Mouse (Mus musculus) heart, embryonic 14.5 days (tissue): ENCODE data around the gene Plekho1. TPM values are rescaled to one million over a fixed set of nuclear protein-coding genes. Genes with fewer than 3 reads are reported as not detected.
"Not testable (repeated sequence)": the region's sequence is repeated elsewhere in the genome, so short reads cannot be mapped to it uniquely, and the experiment has no call there.

Source experiments
- ATAC-seq: fragments of 200-750 bp; cut with Nextera tagmentation; 2 replicates; pipeline ENCODE4 v1.8.0; 2017; ENCODE audit warnings: low read depth, moderate TSS enrichment; ENCODE audit not compliant: insufficient number of reproducible peaks, insufficient read depth, low FRiP score
- H3K27ac ChIP-seq, 2 experiments: fragments of 200-500 bp in 1 of 2; fragments of 300-500 bp in 1 of 2; sonication (generic) in 1 of 2; replicated peaks in 1 of 2; 2 replicates each; pipeline ENCODE4 v1.5.1; 2012 to 2014; ENCODE audit warnings: low read depth in 2 of 2, low read length in 2 of 2, control low read depth in 1 of 2, mild to moderate bottlenecking in 1 of 2, mixed read lengths in 1 of 2; ENCODE audit not compliant: control insufficient read depth in 1 of 2, insufficient read depth in 1 of 2
- H3K27me3 ChIP-seq: fragments of 300-500 bp; sonication (generic); 2 replicates; pipeline ENCODE4 v1.6.1; 2014; ENCODE audit warnings: mild to moderate bottlenecking, low read length, control low read depth; ENCODE audit not compliant: control insufficient read depth, insufficient read depth
- H3K36me3 ChIP-seq: fragments of 300-500 bp; sonication (generic); 2 replicates; pipeline ENCODE4 v1.6.1; 2014; ENCODE audit warnings: mild to moderate bottlenecking, control low read depth, low read length, mixed read lengths; ENCODE audit not compliant: control insufficient read depth, insufficient read depth
- H3K4me1 ChIP-seq, 2 experiments: fragments of 200-500 bp in 1 of 2; fragments of 300-500 bp in 1 of 2; sonication (generic) in 1 of 2; 2 replicates each; pipeline ENCODE4 v1.6.1; 2012 to 2014; ENCODE audit warnings: low read length in 2 of 2, control low read depth in 1 of 2, mixed read lengths in 1 of 2; ENCODE audit not compliant: control insufficient read depth in 2 of 2, insufficient read depth in 2 of 2
- H3K4me2 ChIP-seq: fragments of 300-500 bp; sonication (generic); 2 replicates; pipeline ENCODE4 v1.6.1; 2014; ENCODE audit warnings: mild to moderate bottlenecking, low read length
- H3K4me3 ChIP-seq, 2 experiments: fragments of 200-500 bp in 1 of 2; fragments of 300-500 bp in 1 of 2; sonication (generic) in 1 of 2; 2 replicates each; pipeline ENCODE4 v1.5.1; 2012 to 2014; ENCODE audit warnings: low read length in 2 of 2, mild to moderate bottlenecking in 2 of 2, control low read depth in 1 of 2, low read depth in 1 of 2, moderate library complexity in 1 of 2; ENCODE audit not compliant: control insufficient read depth in 1 of 2, insufficient read depth in 1 of 2
- H3K9ac ChIP-seq: fragments of 300-500 bp; sonication (generic); 2 replicates; pipeline ENCODE4 v1.6.1; 2014; ENCODE audit warnings: mild to moderate bottlenecking, low read length
- H3K9me3 ChIP-seq: fragments of 300-500 bp; sonication (generic); 2 replicates; pipeline ENCODE4 v1.6.1; 2016; ENCODE audit warnings: low read length, control low read depth; ENCODE audit not compliant: control insufficient read depth
- WGBS: fragments of 180-500 bp; shearing (Covaris S2); extraction: QIAGEN DNeasy Blood & Tissue Kit; methylation state at CpG from one replicate; pipeline ENCODE4 v1.1.7; 2014; 5-methylcytosine and 5-hydroxymethylcytosine counted together
- polyA plus RNA-seq: library from polyadenylated mRNA; unstranded; fragments of >200 nt; fragmentation: Nextera tagmentation; extraction: Ambion mirVana; gene quantifications from 2 replicates; pipeline ENCODE4 v1.2.1, GENCODE M21; 2014

The Plekho1 gene
- polyA plus RNA-seq: 65.0 and 73.7 TPM in 2 replicates

GRCm38 (mm10) chr3:95995802-95996428 lies at the start of gene Plekho1:
Gene Plekho1, minus strand, starts transcription at chr3:95996001.
- H3K4me1 ChIP-seq: peaks cover 32 to 53% of the 10 kb centered on the region in 2 experiments
- ATAC-seq: peak; percentile 42; the same call in 1 of the 2 replicates
- H3K9ac ChIP-seq: peak within 1 kb of the TSS; percentile 97
- peak within 1 kb of the TSS; percentile 97 to 98 for H3K27ac ChIP-seq
- WGBS: under 1% methylated on average over 73 of the region's 84 CpGs
- H3K27me3 ChIP-seq: no peaks in the 10 kb centered on the region
- peak within 1 kb of the TSS; percentile 68 to 92 for H3K4me3 ChIP-seq
- H3K36me3 ChIP-seq: peaks cover 20% of the 10 kb centered on the region
- H3K4me2 ChIP-seq: peak within 1 kb of the TSS; percentile 82
- no peaks in the 10 kb centered on the region for H3K9me3 ChIP-seq

- not testable (repeated sequence) for H3K9me3 ChIP-seq, H3K4me3 ChIP-seq, H3K27ac ChIP-seq, H3K4me2 ChIP-seq, H3K27me3 ChIP-seq, H3K9ac ChIP-seq, H3K4me1 ChIP-seq, ATAC-seq
- WGBS: 92% methylated on average over 3 of the region's 3 CpGs
- H3K36me3 ChIP-seq: peaks cover 31% of the 10 kb centered on the region
Observed at GRCm38 (mm10) chr3:96044559-96044958, 48.8 kb upstream of the Plekho1 start.

- no peaks in the 10 kb centered on the region for H3K9me3 ChIP-seq
- H3K27ac ChIP-seq: peak overlapping the region in 1 of 2 experiments; percentile 78; a peak in 2 of 4 replicates
- peaks cover 3 to 5% of the 10 kb centered on the region in 2 experiments for H3K4me1 ChIP-seq
- no peak for ATAC-seq
- 10% methylated on average over 1 of the region's 1 CpGs for WGBS
- H3K9ac ChIP-seq: no peak overlapping the region
- no peaks in the 10 kb centered on the region for H3K27me3 ChIP-seq
- H3K36me3 ChIP-seq: peaks cover 29% of the 10 kb centered on the region
- no peak overlapping the region for H3K4me3 ChIP-seq
- no peak overlapping the region for H3K4me2 ChIP-seq
Observed at GRCm38 (mm10) chr3:96043104-96043503, 47.3 kb upstream of the Plekho1 start.

GRCm38 (mm10) chr3:96041079-96041478 lies 45.3 kb upstream of the Plekho1 start:
- Histone ChIP-seq H3K27ac (no peak overlapping the region), H3K4me1 (peaks cover 3 to 5% of the 10 kb centered on the region in 2 experiments), H3K36me3 (peaks cover 13% of the 10 kb centered on the region), H3K9ac (no peak overlapping the region), H3K9me3 (no peaks in the 10 kb centered on the region), H3K4me3 (no peak overlapping the region), H3K4me2 (no peak overlapping the region), H3K27me3 (no peaks in the 10 kb centered on the region)
- no peak for ATAC-seq
- whole genome bisulfite sequencing: 95% methylated on average over 6 of the region's 6 CpGs

- Histone ChIP-seq H3K27me3 (no peaks in the 10 kb centered on the region), H3K9me3 (no peaks in the 10 kb centered on the region), H3K36me3 (peaks cover 8% of the 10 kb centered on the region), H3K27ac (no peak overlapping the region), H3K4me1 (peaks cover 3 to 6% of the 10 kb centered on the region in 2 experiments), H3K4me3 (no peak overlapping the region), H3K4me2 (no peak overlapping the region), H3K9ac (no peak overlapping the region)
- WGBS: 91% methylated on average over 2 of the region's 2 CpGs
- no peak for ATAC-seq
Observed at GRCm38 (mm10) chr3:96040663-96041006, 44.8 kb upstream of the Plekho1 start.

GRCm38 (mm10) chr3:96039857-96040662 lies 44.3 kb upstream of the Plekho1 start:
- WGBS: 70% methylated on average over 9 of the region's 9 CpGs
- no peaks in the 10 kb centered on the region for H3K9me3 ChIP-seq
- no peak overlapping the region for H3K9ac ChIP-seq
- ATAC-seq: no peak
- peaks cover 4% of the 10 kb centered on the region; the same call in 1 of the 2 replicates for H3K36me3 ChIP-seq
- H3K27ac ChIP-seq: no peak overlapping the region
- no peaks in the 10 kb centered on the region for H3K27me3 ChIP-seq
- peaks cover 6 to 11% of the 10 kb centered on the region in 2 experiments for H3K4me1 ChIP-seq
- no peak overlapping the region for H3K4me3 ChIP-seq
- no peak overlapping the region for H3K4me2 ChIP-seq

GRCm38 (mm10) chr3:96038851-96039250 lies 43.0 kb upstream of the Plekho1 start:
- H3K27ac ChIP-seq: no peak overlapping the region
- H3K4me1 ChIP-seq: peaks cover 10 to 13% of the 10 kb centered on the region in 2 experiments
- H3K9me3 ChIP-seq: no peaks in the 10 kb centered on the region
- no peak for ATAC-seq
- H3K4me2 ChIP-seq: no peak overlapping the region
- 0 out of 2 replicates have a peak, but pooled peaks cover 5% of the 10 kb centered on the region for H3K36me3 ChIP-seq
- H3K9ac ChIP-seq: no peak overlapping the region
- 92% methylated on average over 4 of the region's 4 CpGs for WGBS
- no peaks in the 10 kb centered on the region for H3K27me3 ChIP-seq
- H3K4me3 ChIP-seq: no peak overlapping the region
